Mouse (Mus musculus): Measurements from ENCODE around the gene Spg20. TPM values are rescaled to one million over a fixed set of nuclear protein-coding genes. Genes with fewer than 3 reads are reported as not detected.

Spg20 gene
- total RNA-seq, 1 experiment from 2014 or later: 48.3 TPM

Other genes starting within 250 kb of the Spg20 start
- not detected in 2 replicates for gene Sertm1, start 196.2 kb upstream of the Spg20 start, total RNA-seq (2017)
- not detected in 2 replicates for gene Ccna1, start 56.6 kb upstream of the Spg20 start, total RNA-seq (2017)
- gene Ccdc169, start 25.2 kb downstream of the Spg20 start, total RNA-seq (2017): 0.63 TPM in 1 of 2 replicates, not detected in the other
- not detected in 2 replicates for gene Sohlh2, start 69.9 kb downstream of the Spg20 start, total RNA-seq (2017)
- not detected in 2 replicates for gene Dclk1, start 130.3 kb downstream of the Spg20 start, total RNA-seq (2017)